Mouse (Mus musculus): Measurements from ENCODE around the gene Mdh1. TPM values are rescaled to one million over a fixed set of nuclear protein-coding genes. Genes with fewer than 3 reads are reported as not detected.

Mdh1 gene
- total and polyA plus RNA-seq, 2 experiments from 2014 or later = 281 to 658 TPM

DNA sequence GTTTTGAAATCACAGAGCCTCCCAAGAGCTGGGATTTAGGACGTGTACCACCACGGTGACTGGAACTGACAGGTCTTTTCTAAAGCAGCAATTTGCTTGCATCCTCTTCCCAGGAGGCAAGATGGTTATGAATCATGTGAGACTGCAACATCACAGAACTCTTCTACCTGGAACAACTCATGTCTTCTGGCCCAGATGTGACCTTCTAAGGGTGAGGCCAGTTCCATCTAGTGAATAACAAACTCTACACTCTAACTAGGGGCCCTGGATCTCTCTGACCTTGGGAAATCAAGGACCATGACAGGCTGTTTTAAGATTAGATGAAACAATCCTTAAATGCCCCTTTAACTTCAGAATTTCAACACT, 2.1 kb downstream of the Mdh1 start:
- Histone ChIP-seq H3K4me2 (ENCODE audit: low read depth, low read length, poor library complexity, severe bottlenecking) (peak overlapping the region; percentile 57), H3K9me3 (ENCODE audit: low read length) (no peaks in the 10 kb centered on the region), H3K4me1 (ENCODE audit: insufficient read depth, low read length) (peaks cover 8% of the 10 kb centered on the region), H3K27ac (ENCODE audit: low read depth, low read length) (no peak overlapping the region), H3K9ac (replicated peaks; ENCODE audit: low read length, poor library complexity, severe bottlenecking) (peak overlapping the region; percentile 9; the same call in 1 of the 2 replicates), H3K27me3 (ENCODE audit: insufficient read depth, low read length) (no peaks in the 10 kb centered on the region), H3K36me3 (ENCODE audit: insufficient read depth, low read length) (peaks cover 9% of the 10 kb centered on the region), H3K4me3 (ENCODE audit: low read depth, low read length) (peak overlapping the region; percentile 81; the same call in 1 of the 2 replicates)
- TF ChIP-seq CTCF (IDR thresholded peaks at IDR 0.05) = no peak
- no peak for ATAC-seq (ENCODE audit: low FRiP score)
- no peak for DNase-seq (ENCODE audit: low spot score)
- WGBS = 29% methylated on average over 2 of the region's 2 CpGs

DNA sequence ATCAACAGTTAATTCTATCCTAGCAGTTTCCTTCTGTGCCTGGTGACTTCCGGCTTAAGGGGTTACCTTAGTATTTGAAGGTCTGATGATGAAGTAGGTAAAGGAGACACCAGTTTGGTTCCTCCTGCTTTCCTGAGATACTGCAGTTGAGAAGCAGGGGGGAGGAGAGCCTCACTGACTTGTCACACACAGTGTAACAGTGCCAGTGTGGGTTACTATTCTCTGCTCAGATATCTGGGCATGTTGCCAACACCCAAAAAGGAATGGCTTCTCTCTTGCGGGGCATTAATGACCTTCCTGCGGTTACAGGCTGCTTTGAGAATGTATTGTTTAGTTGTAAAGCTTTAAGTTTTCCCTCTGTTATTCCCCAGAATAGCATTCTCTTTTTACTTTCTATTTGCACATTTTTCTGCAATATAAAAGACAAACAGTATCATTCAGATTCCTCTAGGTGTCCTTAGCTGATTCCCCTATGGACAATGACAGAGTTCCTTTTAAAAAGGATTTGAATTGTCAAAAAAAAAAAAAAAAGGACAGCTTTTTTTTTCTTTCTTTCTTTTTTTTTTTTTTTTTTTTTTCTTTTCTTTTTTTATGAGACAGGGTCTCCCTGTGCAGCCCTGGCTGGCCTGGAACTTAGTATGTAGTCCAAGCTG, 2.6 kb downstream of the Mdh1 start:
- no peaks in the 10 kb centered on the region for H3K9me3 ChIP-seq (ENCODE audit: low read length)
- H3K27me3 ChIP-seq (ENCODE audit: insufficient read depth, low read length) = no peaks in the 10 kb centered on the region
- no peak overlapping the region for H3K9ac ChIP-seq (replicated peaks; ENCODE audit: low read length, poor library complexity, severe bottlenecking)
- H3K4me3 ChIP-seq (ENCODE audit: low read depth, low read length) = peak overlapping the region; percentile 81; the same call in 1 of the 2 replicates
- H3K4me2 ChIP-seq (ENCODE audit: low read depth, low read length, poor library complexity, severe bottlenecking) = peak overlapping the region; percentile 57
- peaks cover 8% of the 10 kb centered on the region for H3K4me1 ChIP-seq (ENCODE audit: insufficient read depth, low read length)
- peaks cover 9% of the 10 kb centered on the region for H3K36me3 ChIP-seq (ENCODE audit: insufficient read depth, low read length)
- H3K27ac ChIP-seq (ENCODE audit: low read depth, low read length) = no peak overlapping the region
- DNase-seq (ENCODE audit: low spot score) = peak; percentile 66
- no peak for TF ChIP-seq CTCF (IDR thresholded peaks at IDR 0.05)
- no peak for ATAC-seq (ENCODE audit: low FRiP score)
- WGBS = 29% methylated on average over 3 of the region's 3 CpGs

DNA sequence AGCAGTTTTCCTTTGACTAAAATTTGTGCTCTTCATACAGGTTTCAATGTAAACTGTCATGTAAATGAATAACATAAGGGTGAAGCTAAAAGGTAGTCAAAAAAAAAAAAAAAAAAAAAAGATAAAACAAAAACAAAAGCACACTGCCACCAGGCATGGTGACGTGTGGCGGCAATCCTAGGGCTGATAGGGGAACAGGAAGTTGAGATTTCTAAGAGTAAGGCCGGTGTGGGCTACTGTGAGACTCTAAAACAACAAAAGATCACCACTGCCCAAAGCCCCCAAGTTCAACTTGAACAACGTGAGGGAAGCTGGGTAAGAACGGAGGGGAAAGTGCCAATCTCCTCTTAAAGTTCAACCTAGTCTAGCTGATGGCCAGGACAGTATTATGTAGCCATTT, 3.2 kb downstream of the Mdh1 start:
- Histone ChIP-seq H3K27ac (ENCODE audit: low read depth, low read length) (no peak overlapping the region), H3K4me1 (ENCODE audit: insufficient read depth, low read length) (peaks cover 8% of the 10 kb centered on the region), H3K9ac (replicated peaks; ENCODE audit: low read length, poor library complexity, severe bottlenecking) (no peak overlapping the region), H3K36me3 (ENCODE audit: insufficient read depth, low read length) (peaks cover 9% of the 10 kb centered on the region), H3K4me2 (ENCODE audit: low read depth, low read length, poor library complexity, severe bottlenecking) (peak overlapping the region; percentile 10; the same call in 1 of the 2 replicates), H3K4me3 (ENCODE audit: low read depth, low read length) (no peak overlapping the region), H3K9me3 (ENCODE audit: low read length) (no peaks in the 10 kb centered on the region), H3K27me3 (ENCODE audit: insufficient read depth, low read length) (no peaks in the 10 kb centered on the region)
- 67% methylated on average over 5 of the region's 5 CpGs for WGBS
- DNase-seq (ENCODE audit: low spot score) (no peak), ATAC-seq (ENCODE audit: low FRiP score) (no peak)
- TF ChIP-seq CTCF (IDR thresholded peaks at IDR 0.05) = no peak

DNA sequence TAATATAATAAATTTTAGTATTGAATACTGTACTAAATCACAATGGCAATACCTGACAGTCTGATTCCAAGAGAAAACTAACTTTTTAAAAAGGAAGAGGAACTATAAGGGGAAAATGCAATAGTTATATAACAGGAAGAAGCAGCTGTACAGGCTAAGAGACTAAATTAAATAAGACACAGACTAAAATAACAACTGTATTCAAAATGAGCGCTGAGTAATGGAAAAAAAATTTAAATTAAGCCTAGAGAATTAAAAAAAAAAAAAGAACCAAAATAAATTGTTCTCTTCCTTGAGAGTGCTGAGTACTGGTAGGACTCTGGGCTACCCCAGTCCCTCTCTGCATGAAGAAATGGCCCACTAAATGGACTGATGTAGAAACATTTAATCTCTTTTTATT, 4.4 kb downstream of the Mdh1 start:
- WGBS = 89% methylated on average over 1 of the region's 1 CpGs
- Histone ChIP-seq H3K36me3 (ENCODE audit: insufficient read depth, low read length) (peaks cover 9% of the 10 kb centered on the region), H3K4me3 (ENCODE audit: low read depth, low read length) (no peak overlapping the region), H3K4me2 (ENCODE audit: low read depth, low read length, poor library complexity, severe bottlenecking) (no peak overlapping the region), H3K9me3 (ENCODE audit: low read length) (no peaks in the 10 kb centered on the region), H3K27ac (ENCODE audit: low read depth, low read length) (no peak overlapping the region), H3K9ac (replicated peaks; ENCODE audit: low read length, poor library complexity, severe bottlenecking) (no peak overlapping the region), H3K27me3 (ENCODE audit: insufficient read depth, low read length) (no peaks in the 10 kb centered on the region), H3K4me1 (ENCODE audit: insufficient read depth, low read length) (peaks cover 8% of the 10 kb centered on the region)
- DNase-seq (ENCODE audit: low spot score) (no peak), ATAC-seq (ENCODE audit: low FRiP score) (no peak)
- no peak for TF ChIP-seq CTCF (IDR thresholded peaks at IDR 0.05)

DNA sequence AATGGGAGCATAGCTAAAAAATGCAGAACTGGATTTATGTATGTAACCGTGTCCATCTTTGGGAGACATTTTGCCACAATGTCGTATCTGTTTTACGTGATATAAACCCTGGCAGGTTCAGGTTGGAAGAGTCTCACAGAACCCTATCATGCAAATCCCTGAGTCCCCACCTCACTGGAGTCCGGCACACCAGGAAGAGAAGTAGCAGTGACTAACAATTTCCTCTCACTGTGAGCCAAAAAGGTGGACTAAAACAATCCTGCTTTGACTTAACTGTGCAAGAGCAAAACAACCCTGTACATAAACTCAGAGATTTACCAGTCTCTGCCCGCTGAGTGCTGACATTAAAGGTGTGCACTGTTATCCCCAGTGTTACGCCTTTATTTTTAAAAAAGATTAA, 5.2 kb downstream of the Mdh1 start:
- TF ChIP-seq CTCF (IDR thresholded peaks at IDR 0.05) = no peak
- no peak overlapping the region for H3K9ac ChIP-seq (replicated peaks; ENCODE audit: low read length, poor library complexity, severe bottlenecking)
- DNase-seq (ENCODE audit: low spot score) (no peak), ATAC-seq (ENCODE audit: low FRiP score) (no peak)
- peaks cover 9% of the 10 kb centered on the region for H3K36me3 ChIP-seq (ENCODE audit: insufficient read depth, low read length)
- no peak overlapping the region for H3K4me3 ChIP-seq (ENCODE audit: low read depth, low read length)
- H3K4me1 ChIP-seq (ENCODE audit: insufficient read depth, low read length) = peaks cover 8% of the 10 kb centered on the region
- no peaks in the 10 kb centered on the region for H3K27me3 ChIP-seq (ENCODE audit: insufficient read depth, low read length)
- no peak overlapping the region for H3K27ac ChIP-seq (ENCODE audit: low read depth, low read length)
- no peaks in the 10 kb centered on the region for H3K9me3 ChIP-seq (ENCODE audit: low read length)
- WGBS = 93% methylated on average over 6 of the region's 6 CpGs
- H3K4me2 ChIP-seq (ENCODE audit: low read depth, low read length, poor library complexity, severe bottlenecking) = no peak overlapping the region

DNA sequence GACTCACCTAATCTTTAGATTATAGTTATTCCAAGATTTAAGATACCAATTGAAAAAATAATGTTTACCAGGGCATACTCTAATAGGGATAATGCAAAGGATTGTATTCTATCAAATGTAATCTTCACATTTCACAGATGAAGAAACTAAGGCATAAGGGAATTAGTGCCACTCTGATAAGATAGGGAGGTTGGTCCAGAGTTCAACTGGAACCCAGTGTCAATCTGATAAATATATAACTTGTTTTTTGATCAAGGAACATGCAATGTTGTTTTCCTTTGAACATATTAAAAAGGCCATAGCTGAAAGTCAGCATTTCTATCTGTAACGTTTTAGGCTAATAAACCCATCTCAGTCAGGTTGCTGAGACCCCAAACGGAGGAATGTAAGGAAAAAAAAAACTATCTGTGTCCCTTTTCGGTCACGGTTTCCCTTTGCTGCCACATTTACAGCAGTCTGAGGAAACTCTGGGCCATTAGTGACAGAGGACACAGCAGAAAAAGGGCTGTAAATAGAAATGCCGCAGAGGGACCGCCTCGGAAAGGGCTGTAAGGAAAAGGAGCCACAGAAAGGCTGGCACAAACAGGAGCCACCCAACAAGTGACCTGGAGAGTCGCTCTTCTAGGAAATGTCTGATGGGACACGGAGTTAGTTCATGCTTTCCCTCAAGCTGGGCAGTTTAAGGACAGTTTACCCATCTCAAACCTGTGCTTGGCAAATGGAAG, 7.3 kb downstream of the Mdh1 start:
- DNase-seq (ENCODE audit: low spot score) (no peak), ATAC-seq (ENCODE audit: low FRiP score) (no peak)
- Histone ChIP-seq H3K27me3 (ENCODE audit: insufficient read depth, low read length) (no peaks in the 10 kb centered on the region), H3K27ac (ENCODE audit: low read depth, low read length) (no peak overlapping the region), H3K9me3 (ENCODE audit: low read length) (no peaks in the 10 kb centered on the region), H3K4me1 (ENCODE audit: insufficient read depth, low read length) (peaks cover 3% of the 10 kb centered on the region; the same call in 1 of the 2 replicates), H3K9ac (replicated peaks; ENCODE audit: low read length, poor library complexity, severe bottlenecking) (no peak overlapping the region), H3K4me2 (ENCODE audit: low read depth, low read length, poor library complexity, severe bottlenecking) (no peak overlapping the region), H3K36me3 (ENCODE audit: insufficient read depth, low read length) (peaks cover 19% of the 10 kb centered on the region), H3K4me3 (ENCODE audit: low read depth, low read length) (no peak overlapping the region)
- WGBS = 90% methylated on average over 9 of the region's 9 CpGs
- no peak for TF ChIP-seq CTCF (IDR thresholded peaks at IDR 0.05)
